In the genomic region with DNA sequence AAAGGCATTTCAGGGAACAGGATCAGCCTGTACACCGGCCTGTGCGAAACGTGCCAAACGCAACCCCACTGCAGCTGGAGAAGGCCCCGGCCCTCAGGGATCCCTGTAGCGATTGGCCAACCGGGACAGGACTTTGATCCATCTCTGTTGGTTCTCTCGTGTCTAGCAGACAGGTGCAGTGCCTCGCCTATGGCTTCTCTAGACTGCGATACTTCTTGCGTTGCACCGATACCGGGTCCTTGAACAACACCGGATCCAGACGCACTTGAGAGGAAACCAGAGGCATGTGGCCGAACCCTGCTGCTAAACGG, we compare ENCODE assay signal across 12 mouse cellular contexts. TPM values are rescaled to one million over a fixed set of nuclear protein-coding genes. Genes with fewer than 3 reads are reported as not detected.
DNase-seq lines count a peak whose midpoint lies in the region; ATAC-seq and TF ChIP-seq lines count a peak whose summit lies in the region.
"Had no signal": no experiment of that assay in that cellular context is flagged by ENCODE, and none has a peak within 500 bp of the region (broad histone marks: within the 10 kb centered on the region; RNA-seq: fewer than 3 reads in every experiment).

No protein-coding gene starts in this region.

- H3K4me2 ChIP-seq in lung, embryonic 15.5 days, result peak overlapping the region; percentile 37
- peak overlapping the region; percentile 49 for H3K4me2 ChIP-seq in forebrain, postnatal 0 days (ENCODE audit: low read depth)
- H3K4me2 ChIP-seq in liver, embryonic 13.5 days, result peak overlapping the region; percentile 29
- H3K4me2 ChIP-seq in stomach, embryonic 14.5 days (replicated peaks; ENCODE audit: low read depth, low read length), result 0 out of 2 replicates have a peak overlapping the region, but pooled peaks have one; percentile 7

- peak overlapping the region; percentile 48 for H3K27ac ChIP-seq in lung, embryonic 15.5 days
- H3K27ac ChIP-seq in forebrain, postnatal 0 days (ENCODE audit: low read depth, low read length), result no peak overlapping the region
- no peak overlapping the region for H3K27ac ChIP-seq in liver, embryonic 13.5 days
- no peak overlapping the region for H3K27ac ChIP-seq in stomach, embryonic 14.5 days (ENCODE audit: low read length)

- no peaks in the 10 kb centered on the region for H3K9me3 ChIP-seq in lung, embryonic 15.5 days
- no peaks in the 10 kb centered on the region for H3K9me3 ChIP-seq in forebrain, postnatal 0 days (ENCODE audit: low read length)
- H3K9me3 ChIP-seq in liver, embryonic 13.5 days (replicated peaks), result no peaks in the 10 kb centered on the region
- no peaks in the 10 kb centered on the region for H3K9me3 ChIP-seq in stomach, embryonic 14.5 days (ENCODE audit: control insufficient read depth, low read depth, low read length)
- H3K9me3 ChIP-seq: G1E had no signal

- ATAC-seq in lung, embryonic 15.5 days (ENCODE audit: borderline replicate concordance, extremely low read depth, low FRiP score, low TSS enrichment), result no peak
- peak; percentile 27; the same call in 1 of the 2 replicates for ATAC-seq in forebrain, postnatal 0 days
- 0 out of 2 replicates have a peak, but pooled peaks have one; percentile 37 for ATAC-seq in liver, embryonic 13.5 days (ENCODE audit: low read depth)
- ATAC-seq in stomach, embryonic 14.5 days (ENCODE audit: insufficient number of reproducible peaks, insufficient read depth, low FRiP score, low read depth), result no peak
- ATAC-seq in megakaryocyte progenitor cell, adult 5-6 weeks (replicated peaks; ENCODE audit: poor library complexity), result no peak

- no peaks in the 10 kb centered on the region for H3K36me3 ChIP-seq in lung, embryonic 15.5 days
- H3K36me3 ChIP-seq in forebrain, postnatal 0 days (ENCODE audit: insufficient read depth), result no peaks in the 10 kb centered on the region
- H3K36me3 ChIP-seq in liver, embryonic 13.5 days, result no peaks in the 10 kb centered on the region
- H3K36me3 ChIP-seq in stomach, embryonic 14.5 days (ENCODE audit: control insufficient read depth, insufficient read depth, low read length), result no peaks in the 10 kb centered on the region

- no peak overlapping the region for H3K4me3 ChIP-seq in lung, embryonic 15.5 days
- H3K4me3 ChIP-seq in forebrain, postnatal 0 days (ENCODE audit: low read depth, low read length), result peak overlapping the region; percentile 25
- H3K4me3 ChIP-seq in liver, embryonic 13.5 days (replicated peaks), result no peak overlapping the region
- no peak overlapping the region for H3K4me3 ChIP-seq in stomach, embryonic 14.5 days (ENCODE audit: low read depth, low read length)

- no peak for DNase-seq in lung, postnatal 10 days
- DNase-seq in forebrain, postnatal 0 days, result peak; percentile 25
- no peak for DNase-seq in liver, embryonic 13.5 days
- DNase-seq in gastrocnemius, adult 18-20 months (ENCODE audit: low spot score), result no peak
- DNase-seq in right cerebral cortex, postnatal 4 days, result no peak
- DNase-seq: thymus, adult 18-20 months had no signal

- peaks cover 26% of the 10 kb centered on the region for H3K4me1 ChIP-seq in lung, embryonic 15.5 days
- H3K4me1 ChIP-seq in forebrain, postnatal 0 days (ENCODE audit: insufficient read depth), result no peaks in the 10 kb centered on the region
- peaks cover 14% of the 10 kb centered on the region for H3K4me1 ChIP-seq in liver, embryonic 13.5 days (replicated peaks)
- H3K4me1 ChIP-seq in stomach, embryonic 14.5 days (ENCODE audit: control insufficient read depth, insufficient read depth, low read length), result peaks cover 11% of the 10 kb centered on the region; the same call in 1 of the 2 replicates

- WGBS in lung, embryonic 15.5 days, result 35% methylated on average over 17 of the region's 17 CpGs
- WGBS in forebrain, postnatal 0 days, result 31% methylated on average over 17 of the region's 17 CpGs
- 40% methylated on average over 17 of the region's 17 CpGs for WGBS in liver, embryonic 13.5 days (ENCODE audit: insufficient replicate concordance)
- 40% methylated on average over 17 of the region's 17 CpGs for WGBS in stomach, embryonic 14.5 days

- TF ChIP-seq CTCF in forebrain, postnatal 0 days (IDR thresholded peaks at IDR 0.05; ENCODE audit: low read depth), result no peak

- H3K9ac ChIP-seq in lung, embryonic 15.5 days, result no peak overlapping the region
- peak overlapping the region; percentile 47 for H3K9ac ChIP-seq in forebrain, postnatal 0 days
- no peak overlapping the region for H3K9ac ChIP-seq in liver, embryonic 13.5 days
- no peak overlapping the region for H3K9ac ChIP-seq in stomach, embryonic 14.5 days (replicated peaks; ENCODE audit: low read depth, low read length)

- peaks cover 4% of the 10 kb centered on the region; the same call in 1 of the 2 replicates for H3K27me3 ChIP-seq in lung, embryonic 15.5 days
- H3K27me3 ChIP-seq in forebrain, postnatal 0 days (ENCODE audit: insufficient read depth, low read length), result no peaks in the 10 kb centered on the region
- peaks cover 20% of the 10 kb centered on the region; the same call in 1 of the 2 replicates for H3K27me3 ChIP-seq in liver, embryonic 13.5 days
- no peaks in the 10 kb centered on the region for H3K27me3 ChIP-seq in stomach, embryonic 14.5 days (ENCODE audit: control insufficient read depth, insufficient read depth, low read length)

RNA-seq across cellular contexts. Expression of a gene that starts 14.4 kb away (rescaled TPM):
- polyA plus RNA-seq in lung, embryonic 15.5 days (2015; fragmentation: Nextera tagmentation; extraction: Ambion mirVana), result 0.26 and 0.43 TPM in 2 replicates
- 0.08 TPM in 1 of 2 replicates, not detected in the other for total RNA-seq in forebrain, postnatal 0 days (2014; rRNA removed)
- 0.15 and 0.28 TPM in 2 replicates for polyA plus RNA-seq in forebrain, postnatal 0 days (2015; fragmentation: Nextera tagmentation; extraction: Ambion mirVana)
- not detected in 2 replicates for polyA plus RNA-seq in liver, embryonic 13.5 days (2015; fragmentation: Nextera tagmentation; extraction: Ambion mirVana)
- not detected in 2 replicates for polyA plus RNA-seq in stomach, embryonic 14.5 days (2014; fragmentation: Nextera tagmentation; extraction: Ambion mirVana)
- total RNA-seq in gastrocnemius, adult 18-20 months (2021), result 10 to 100 TPM in 1 of 2 experiments, 1 to 10 TPM in 1; 5.4 to 12.7 TPM
- 0.07 and 0.15 TPM in 2 replicates for total RNA-seq in megakaryocyte progenitor cell, adult 5-6 weeks (2015)
- total RNA-seq in megakaryocyte progenitor cell, adult 5-6 weeks (2017), result not detected in 2 replicates
- polyA plus RNA-seq: liver, adult 2 months had no signal

RNA-seq across cellular contexts. Expression of a gene that starts 26.2 kb away (rescaled TPM):
- 2.7 and 2.8 TPM in 2 replicates for polyA plus RNA-seq in lung, embryonic 15.5 days (2015; fragmentation: Nextera tagmentation; extraction: Ambion mirVana)
- 0.95 and 1.4 TPM in 2 replicates for total RNA-seq in forebrain, postnatal 0 days (2014; rRNA removed)
- 1.2 TPM in 2 replicates for polyA plus RNA-seq in forebrain, postnatal 0 days (2015; fragmentation: Nextera tagmentation; extraction: Ambion mirVana)
- 0.15 and 0.18 TPM in 2 replicates for polyA plus RNA-seq in liver, embryonic 13.5 days (2015; fragmentation: Nextera tagmentation; extraction: Ambion mirVana)
- 0.64 and 0.98 TPM in 2 replicates for polyA plus RNA-seq in stomach, embryonic 14.5 days (2014; fragmentation: Nextera tagmentation; extraction: Ambion mirVana)
- 10 to 100 TPM; 25.5 to 31.9 TPM for total RNA-seq in gastrocnemius, adult 18-20 months (2021)
- total RNA-seq in megakaryocyte progenitor cell, adult 5-6 weeks (2015), result not detected in 2 replicates
- total RNA-seq in megakaryocyte progenitor cell, adult 5-6 weeks (2017), result not detected in 2 replicates
- polyA plus RNA-seq: G1E had no signal

RNA-seq across cellular contexts. Expression of a gene that starts 38.7 kb away (rescaled TPM):
- 10.6 and 12.6 TPM in 2 replicates for polyA plus RNA-seq in lung, embryonic 15.5 days (2015; fragmentation: Nextera tagmentation; extraction: Ambion mirVana)
- total RNA-seq in forebrain, postnatal 0 days (2014; rRNA removed), result 11.1 and 18.0 TPM in 2 replicates
- polyA plus RNA-seq in forebrain, postnatal 0 days (2015; fragmentation: Nextera tagmentation; extraction: Ambion mirVana), result 6.4 and 7.6 TPM in 2 replicates
- 3.7 and 5.1 TPM in 2 replicates for polyA plus RNA-seq in liver, embryonic 13.5 days (2015; fragmentation: Nextera tagmentation; extraction: Ambion mirVana)
- 13.8 and 15.1 TPM in 2 replicates for polyA plus RNA-seq in stomach, embryonic 14.5 days (2014; fragmentation: Nextera tagmentation; extraction: Ambion mirVana)
- 1 to 10 TPM; 2.5 to 2.6 TPM for total RNA-seq in gastrocnemius, adult 18-20 months (2021)
- total RNA-seq in megakaryocyte progenitor cell, adult 5-6 weeks (2015), result 14.0 and 21.2 TPM in 2 replicates
- 14.5 and 16.2 TPM in 2 replicates for total RNA-seq in megakaryocyte progenitor cell, adult 5-6 weeks (2017)

RNA-seq across cellular contexts. Expression of a gene that starts 42.5 kb away (rescaled TPM):
- polyA plus RNA-seq in lung, embryonic 15.5 days (2015; fragmentation: Nextera tagmentation; extraction: Ambion mirVana), result 3.3 and 4.3 TPM in 2 replicates
- total RNA-seq in forebrain, postnatal 0 days (2014; rRNA removed), result 1.3 and 1.5 TPM in 2 replicates
- polyA plus RNA-seq in forebrain, postnatal 0 days (2015; fragmentation: Nextera tagmentation; extraction: Ambion mirVana), result 0.18 and 0.31 TPM in 2 replicates
- polyA plus RNA-seq in liver, embryonic 13.5 days (2015; fragmentation: Nextera tagmentation; extraction: Ambion mirVana), result 0.14 and 0.24 TPM in 2 replicates
- polyA plus RNA-seq in stomach, embryonic 14.5 days (2014; fragmentation: Nextera tagmentation; extraction: Ambion mirVana), result not detected in 2 replicates
- 100 to 1,000 TPM; 322 to 461 TPM for total RNA-seq in gastrocnemius, adult 18-20 months (2021)
- not detected in 2 replicates for total RNA-seq in megakaryocyte progenitor cell, adult 5-6 weeks (2015)
- total RNA-seq in megakaryocyte progenitor cell, adult 5-6 weeks (2017), result not detected in 2 replicates
- total RNA-seq: adrenal gland, postnatal 14 days; G1E had no signal
- polyA plus RNA-seq: G1E; liver, adult 2 months had no signal

Comparison
In these comparisons a context has a peak if more than half of its experiments do, and no peak if none do; other contexts are left out.
1. ATAC-seq: peak in forebrain, postnatal 0 days (single experiment) and liver, embryonic 13.5 days (single experiment); none in lung, embryonic 15.5 days (single experiment), stomach, embryonic 14.5 days (single experiment) and megakaryocyte progenitor cell, adult 5-6 weeks (single experiment).
2. Peak in every context shown above with its lines, with median percentiles within 50 percentile points of each other: H3K4me2 ChIP-seq.